Mouse (Mus musculus) lung, postnatal 0 days (tissue): ENCODE measurements at regions not wholly inside any gene's neighbourhood (a gene's known extent, or its start where the extent isn't known, plus 50 kb on each side); places are given as distances from the start of the nearest gene placed in this dataset.

Source experiments
- CTCF ChIP-seq: IDR thresholded peaks from 2 replicates; pipeline ENCODE4 v1.5.1; 2016; ENCODE audit warnings: antibody characterized with exemption, mild to moderate bottlenecking
- EP300 ChIP-seq: IDR thresholded peaks from 2 replicates; pipeline ENCODE4 v1.6.1; 2016; ENCODE audit warnings: antibody characterized with exemption, mild to moderate bottlenecking, control low read depth

- TF ChIP-seq CTCF (no peak), EP300 (peak; percentile 73; the same call in 1 of the 2 replicates)
Measured at GRCm38 (mm10) chr14:103906417-103907070, 62.3 kb upstream of the Ednrb start.
